Mouse (Mus musculus): ENCODE data around the gene Ttll1. TPM values are rescaled to one million over a fixed set of nuclear protein-coding genes. Genes with fewer than 3 reads are reported as not detected.

Gene Ttll1
- polyA plus RNA-seq, 1 experiment from 2014 or later: 23.1 TPM

DNA sequence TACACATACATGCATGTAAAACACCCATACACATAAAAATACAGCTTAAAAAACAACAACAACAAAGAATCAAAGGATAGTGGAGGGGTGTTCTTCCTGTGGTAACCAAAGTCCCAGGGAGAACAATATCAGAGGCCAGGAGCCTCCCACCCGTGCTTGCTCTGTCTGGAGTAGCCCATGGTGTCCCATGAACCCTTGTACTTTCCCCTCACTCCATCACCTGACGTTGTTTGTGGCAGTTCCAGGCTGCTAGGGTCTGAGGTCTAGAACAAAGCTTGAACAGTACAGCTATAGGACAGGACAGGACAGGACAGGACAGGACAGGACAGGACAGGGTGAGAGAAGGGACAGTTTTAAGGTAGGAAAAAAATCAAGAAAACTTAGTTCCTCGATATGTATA, 32.6 kb downstream of the Ttll1 start:
- H3K27me3 ChIP-seq (ENCODE audit: control insufficient read depth, insufficient read depth, low read depth, low read length): no peaks in the 10 kb centered on the region
- H3K27ac ChIP-seq (ENCODE audit: low read length): no peak overlapping the region
- no peaks in the 10 kb centered on the region for H3K36me3 ChIP-seq (ENCODE audit: control insufficient read depth, insufficient read depth, low read length)
- no peak overlapping the region for H3K4me3 ChIP-seq (ENCODE audit: low read length)
- 71% methylated on average over 3 of the region's 3 CpGs for WGBS
- H3K9ac ChIP-seq (ENCODE audit: low read length): no peak overlapping the region
- no peak for ATAC-seq (ENCODE audit: low read depth)
- H3K9me3 ChIP-seq (ENCODE audit: control insufficient read depth, low read length): no peaks in the 10 kb centered on the region
- H3K4me2 ChIP-seq (ENCODE audit: low read depth, low read length): no peak overlapping the region
- H3K4me1 ChIP-seq (replicated peaks; ENCODE audit: control insufficient read depth, insufficient read depth, low read length): peaks cover 9% of the 10 kb centered on the region

DNA sequence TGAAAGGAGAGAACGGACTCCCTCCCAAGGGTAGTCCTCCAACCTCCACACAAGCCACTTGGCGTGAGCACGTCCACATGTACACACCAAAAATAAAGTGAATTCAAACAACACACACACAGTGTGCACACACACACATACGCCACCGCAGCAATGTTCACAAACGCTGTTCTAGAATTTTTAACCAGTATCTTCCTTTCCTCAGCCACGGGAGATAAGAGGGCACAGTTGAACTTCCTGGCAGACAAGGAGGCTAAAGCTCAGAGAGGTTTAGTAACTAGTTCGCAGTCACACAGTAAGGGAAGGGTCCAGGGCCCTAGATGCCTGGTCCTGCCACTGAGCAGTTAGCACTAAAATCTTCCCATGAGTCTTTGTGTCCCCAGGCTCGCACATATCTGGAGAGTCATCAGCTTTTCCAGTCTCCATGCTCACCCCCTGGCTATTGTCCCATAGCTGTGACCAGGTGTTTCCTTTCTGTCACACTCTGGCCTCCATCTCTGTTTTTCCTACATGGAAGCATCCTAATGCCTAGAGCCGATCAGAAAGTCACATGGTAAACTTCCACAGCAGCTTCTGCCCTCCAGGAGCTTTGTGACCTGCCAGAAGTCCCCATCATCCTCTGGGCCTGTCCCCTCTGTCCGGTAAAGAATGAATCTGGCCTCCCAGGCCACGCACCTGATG, 34.0 kb downstream of the Ttll1 start:
- Histone ChIP-seq H3K27ac (ENCODE audit: low read length) (no peak overlapping the region), H3K36me3 (ENCODE audit: control insufficient read depth, insufficient read depth, low read length) (no peaks in the 10 kb centered on the region), H3K9ac (ENCODE audit: low read length) (no peak overlapping the region), H3K4me3 (ENCODE audit: low read length) (no peak overlapping the region), H3K4me1 (replicated peaks; ENCODE audit: control insufficient read depth, insufficient read depth, low read length) (peaks cover 9% of the 10 kb centered on the region), H3K27me3 (ENCODE audit: control insufficient read depth, insufficient read depth, low read depth, low read length) (no peaks in the 10 kb centered on the region), H3K9me3 (ENCODE audit: control insufficient read depth, low read length) (no peaks in the 10 kb centered on the region), H3K4me2 (ENCODE audit: low read depth, low read length) (no peak overlapping the region)
- ATAC-seq (ENCODE audit: low read depth): peak; percentile 50; the same call in 1 of the 2 replicates
- WGBS: 60% methylated on average over 12 of the region's 12 CpGs

DNA sequence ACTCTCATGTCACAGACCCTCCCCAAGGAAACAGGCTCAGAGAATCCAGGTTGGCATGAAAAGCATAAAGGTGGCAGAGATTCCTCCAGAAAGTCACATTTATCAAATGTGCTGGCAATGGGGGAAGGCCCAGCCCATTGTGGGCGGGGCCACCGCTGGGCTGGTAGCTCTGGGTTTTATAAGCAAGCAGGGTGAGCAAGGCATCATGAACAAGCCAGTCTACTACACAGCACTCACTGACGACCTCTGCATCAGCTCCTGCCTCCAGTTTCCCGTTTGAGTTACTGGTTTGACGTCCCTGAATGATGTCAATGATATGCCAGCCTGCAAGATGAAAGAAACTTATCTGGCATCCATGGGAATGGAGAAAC, 36.2 kb downstream of the Ttll1 start:
- H3K4me2 ChIP-seq (ENCODE audit: low read depth, low read length): no peak overlapping the region
- H3K27ac ChIP-seq (ENCODE audit: low read length): peak overlapping the region; percentile 33; the same call in 1 of the 2 replicates
- 23% methylated on average over 5 of the region's 5 CpGs for WGBS
- no peak overlapping the region for H3K4me3 ChIP-seq (ENCODE audit: low read length)
- H3K9me3 ChIP-seq (ENCODE audit: control insufficient read depth, low read length): no peaks in the 10 kb centered on the region
- ATAC-seq (ENCODE audit: low read depth): 0 out of 2 replicates have a peak, but pooled peaks have one; percentile 15
- H3K4me1 ChIP-seq (replicated peaks; ENCODE audit: control insufficient read depth, insufficient read depth, low read length): peaks cover 9% of the 10 kb centered on the region
- no peaks in the 10 kb centered on the region for H3K36me3 ChIP-seq (ENCODE audit: control insufficient read depth, insufficient read depth, low read length)
- H3K9ac ChIP-seq (ENCODE audit: low read length): no peak overlapping the region
- no peaks in the 10 kb centered on the region for H3K27me3 ChIP-seq (ENCODE audit: control insufficient read depth, insufficient read depth, low read depth, low read length)

DNA sequence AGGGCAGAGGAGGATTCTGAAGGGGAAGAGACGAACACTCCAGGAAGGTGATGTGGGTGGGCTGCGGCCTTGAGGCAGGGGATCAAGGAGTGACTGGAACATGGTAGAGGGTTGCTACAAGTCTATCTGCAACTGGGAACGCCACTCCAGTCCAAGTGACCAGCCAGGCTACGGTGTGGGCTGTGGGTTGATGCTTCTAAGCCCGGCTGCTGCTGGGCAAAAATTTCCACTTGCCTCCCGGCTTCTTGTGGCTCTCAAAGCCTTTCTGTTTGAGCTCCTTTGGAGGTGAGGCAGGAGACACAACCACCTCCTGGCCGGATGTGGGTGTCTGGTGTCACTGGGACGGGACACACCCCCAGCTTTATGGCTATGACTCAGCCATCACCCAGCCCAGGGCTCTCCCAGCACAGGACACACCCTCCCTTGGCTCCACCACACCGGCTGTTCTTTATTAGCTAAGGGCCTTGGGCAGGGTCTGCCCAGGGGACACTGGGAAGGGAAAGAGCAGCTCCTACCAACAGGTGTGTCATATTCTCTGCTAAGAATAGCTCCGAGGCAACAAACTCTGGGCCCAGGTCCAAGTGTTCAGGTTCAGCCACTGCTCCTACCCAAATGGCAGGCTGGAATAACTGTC, 36.7 kb downstream of the Ttll1 start:
- H3K4me1 ChIP-seq (replicated peaks; ENCODE audit: control insufficient read depth, insufficient read depth, low read length): peaks cover 9% of the 10 kb centered on the region
- peak; percentile 85 for ATAC-seq (ENCODE audit: low read depth)
- no peaks in the 10 kb centered on the region for H3K27me3 ChIP-seq (ENCODE audit: control insufficient read depth, insufficient read depth, low read depth, low read length)
- no peak overlapping the region for H3K4me3 ChIP-seq (ENCODE audit: low read length)
- no peak overlapping the region for H3K9ac ChIP-seq (ENCODE audit: low read length)
- no peak overlapping the region for H3K4me2 ChIP-seq (ENCODE audit: low read depth, low read length)
- peak overlapping the region; percentile 58 for H3K27ac ChIP-seq (ENCODE audit: low read length)
- H3K36me3 ChIP-seq (ENCODE audit: control insufficient read depth, insufficient read depth, low read length): no peaks in the 10 kb centered on the region
- H3K9me3 ChIP-seq (ENCODE audit: control insufficient read depth, low read length): no peaks in the 10 kb centered on the region
- WGBS: 35% methylated on average over 10 of the region's 10 CpGs

DNA sequence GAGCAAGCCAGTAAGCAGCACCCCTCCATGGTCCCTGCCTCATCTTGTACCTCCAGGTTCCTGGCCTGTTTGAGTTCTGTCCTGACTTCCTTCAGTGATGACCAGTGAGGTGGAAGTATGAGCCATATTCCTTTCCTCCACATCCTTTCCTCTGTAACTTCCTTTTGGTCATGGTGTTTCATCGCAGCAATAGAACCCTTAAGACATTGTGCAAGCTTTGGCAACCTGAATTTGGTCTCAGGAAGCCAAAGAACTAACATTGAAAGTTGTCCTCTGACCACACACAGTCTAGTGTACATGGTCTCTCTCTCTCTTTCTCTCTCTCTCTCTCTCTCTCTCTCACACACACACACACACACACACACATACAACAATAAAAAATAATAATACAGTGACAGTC, 37.4 kb downstream of the Ttll1 start:
- no peaks in the 10 kb centered on the region for H3K36me3 ChIP-seq (ENCODE audit: control insufficient read depth, insufficient read depth, low read length)
- no peak for ATAC-seq (ENCODE audit: low read depth)
- no peaks in the 10 kb centered on the region for H3K9me3 ChIP-seq (ENCODE audit: control insufficient read depth, low read length)
- no peak overlapping the region for H3K4me2 ChIP-seq (ENCODE audit: low read depth, low read length)
- H3K4me1 ChIP-seq (replicated peaks; ENCODE audit: control insufficient read depth, insufficient read depth, low read length): peaks cover 9% of the 10 kb centered on the region
- no peak overlapping the region for H3K27ac ChIP-seq (ENCODE audit: low read length)
- H3K27me3 ChIP-seq (ENCODE audit: control insufficient read depth, insufficient read depth, low read depth, low read length): no peaks in the 10 kb centered on the region
- H3K4me3 ChIP-seq (ENCODE audit: low read length): no peak overlapping the region
- H3K9ac ChIP-seq (ENCODE audit: low read length): no peak overlapping the region
- WGBS: 89% methylated on average over 1 of the region's 1 CpGs

DNA sequence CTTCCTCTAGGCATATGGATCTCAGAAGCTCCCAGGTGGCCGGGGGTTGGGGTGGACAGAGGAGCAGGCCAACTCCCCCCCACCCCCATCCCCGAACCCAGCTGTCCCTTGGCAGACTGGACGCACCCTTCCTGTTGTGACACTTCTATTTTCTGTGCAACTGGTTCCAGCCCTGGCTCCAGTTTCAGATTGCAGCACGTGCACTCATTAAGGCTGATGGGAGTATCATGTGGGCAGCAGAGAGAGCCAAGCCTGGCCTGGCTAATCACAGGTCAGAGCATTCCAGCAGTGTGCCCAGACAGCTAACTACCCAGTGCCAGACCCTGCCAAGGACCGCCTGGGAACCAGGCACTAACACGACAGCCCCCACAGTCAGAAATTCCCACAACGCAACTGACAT, 39.2 kb downstream of the Ttll1 start:
- Histone ChIP-seq H3K4me2 (ENCODE audit: low read depth, low read length) (no peak overlapping the region), H3K36me3 (ENCODE audit: control insufficient read depth, insufficient read depth, low read length) (no peaks in the 10 kb centered on the region), H3K27me3 (ENCODE audit: control insufficient read depth, insufficient read depth, low read depth, low read length) (no peaks in the 10 kb centered on the region), H3K4me3 (ENCODE audit: low read length) (no peak overlapping the region), H3K27ac (ENCODE audit: low read length) (no peak overlapping the region), H3K4me1 (replicated peaks; ENCODE audit: control insufficient read depth, insufficient read depth, low read length) (peaks cover 9% of the 10 kb centered on the region), H3K9me3 (ENCODE audit: control insufficient read depth, low read length) (no peaks in the 10 kb centered on the region), H3K9ac (ENCODE audit: low read length) (no peak overlapping the region)
- ATAC-seq (ENCODE audit: low read depth): peak; percentile 21; the same call in 1 of the 2 replicates
- 50% methylated on average over 7 of the region's 7 CpGs for WGBS

DNA sequence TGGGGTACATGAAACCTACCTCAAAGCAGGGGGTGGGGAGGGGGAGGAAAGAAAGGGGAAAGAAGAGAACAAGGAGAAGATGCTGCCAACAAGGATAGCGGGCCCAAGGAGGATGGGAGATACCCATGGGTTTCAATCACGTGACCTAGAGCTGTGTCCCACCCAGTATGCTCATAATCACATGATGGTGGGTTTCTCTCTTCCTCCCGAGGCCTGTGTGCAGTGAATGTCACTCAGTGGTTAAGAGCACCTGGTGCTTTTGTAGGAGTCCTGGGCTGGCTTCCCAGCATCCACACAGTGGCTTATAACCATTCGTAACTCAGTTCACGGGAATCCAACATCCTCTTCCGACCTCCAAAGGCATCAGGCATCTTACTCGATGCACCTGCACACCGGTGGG, 40.2 kb downstream of the Ttll1 start:
- H3K4me1 ChIP-seq (replicated peaks; ENCODE audit: control insufficient read depth, insufficient read depth, low read length): peaks cover 9% of the 10 kb centered on the region
- no peak overlapping the region for H3K9ac ChIP-seq (ENCODE audit: low read length)
- no peak for ATAC-seq (ENCODE audit: low read depth)
- no peaks in the 10 kb centered on the region for H3K36me3 ChIP-seq (ENCODE audit: control insufficient read depth, insufficient read depth, low read length)
- no peaks in the 10 kb centered on the region for H3K9me3 ChIP-seq (ENCODE audit: control insufficient read depth, low read length)
- H3K4me2 ChIP-seq (ENCODE audit: low read depth, low read length): no peak overlapping the region
- H3K27ac ChIP-seq (ENCODE audit: low read length): no peak overlapping the region
- 82% methylated on average over 8 of the region's 8 CpGs for WGBS
- no peak overlapping the region for H3K4me3 ChIP-seq (ENCODE audit: low read length)
- H3K27me3 ChIP-seq (ENCODE audit: control insufficient read depth, insufficient read depth, low read depth, low read length): no peaks in the 10 kb centered on the region

DNA sequence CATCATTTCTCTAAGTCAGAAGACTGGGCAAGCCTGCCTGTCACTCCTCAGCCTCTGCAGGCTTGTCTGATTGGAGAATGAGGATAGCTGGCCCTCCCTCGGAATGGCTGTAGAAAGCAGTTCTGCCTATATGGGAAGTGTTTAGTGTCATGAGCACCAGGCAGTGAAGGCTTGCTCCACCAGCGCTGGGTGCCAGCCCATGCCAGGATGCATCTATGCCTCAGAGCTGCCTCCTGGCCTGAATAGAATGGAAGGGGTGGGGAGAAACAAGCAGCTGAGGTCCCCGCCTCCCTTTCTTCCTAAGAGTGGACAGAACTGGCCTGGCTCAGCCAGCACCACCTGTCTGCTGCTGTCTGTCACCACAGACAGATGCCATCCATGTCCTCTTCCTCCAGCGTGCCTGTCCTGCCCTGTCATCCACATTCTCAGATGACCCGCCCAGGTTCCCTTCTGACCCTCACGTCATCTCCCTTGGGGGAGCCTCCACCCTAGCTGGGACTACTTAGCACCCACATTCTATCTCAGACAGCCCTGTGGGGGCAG, 41.3 kb downstream of the Ttll1 start:
- Histone ChIP-seq H3K27ac (ENCODE audit: low read length) (no peak overlapping the region), H3K4me1 (replicated peaks; ENCODE audit: control insufficient read depth, insufficient read depth, low read length) (peaks cover 3% of the 10 kb centered on the region), H3K9me3 (ENCODE audit: control insufficient read depth, low read length) (no peaks in the 10 kb centered on the region), H3K9ac (ENCODE audit: low read length) (no peak overlapping the region), H3K27me3 (ENCODE audit: control insufficient read depth, insufficient read depth, low read depth, low read length) (no peaks in the 10 kb centered on the region), H3K36me3 (ENCODE audit: control insufficient read depth, insufficient read depth, low read length) (no peaks in the 10 kb centered on the region), H3K4me3 (ENCODE audit: low read length) (no peak overlapping the region), H3K4me2 (ENCODE audit: low read depth, low read length) (no peak overlapping the region)
- 70% methylated on average over 6 of the region's 6 CpGs for WGBS
- ATAC-seq (ENCODE audit: low read depth): no peak

DNA sequence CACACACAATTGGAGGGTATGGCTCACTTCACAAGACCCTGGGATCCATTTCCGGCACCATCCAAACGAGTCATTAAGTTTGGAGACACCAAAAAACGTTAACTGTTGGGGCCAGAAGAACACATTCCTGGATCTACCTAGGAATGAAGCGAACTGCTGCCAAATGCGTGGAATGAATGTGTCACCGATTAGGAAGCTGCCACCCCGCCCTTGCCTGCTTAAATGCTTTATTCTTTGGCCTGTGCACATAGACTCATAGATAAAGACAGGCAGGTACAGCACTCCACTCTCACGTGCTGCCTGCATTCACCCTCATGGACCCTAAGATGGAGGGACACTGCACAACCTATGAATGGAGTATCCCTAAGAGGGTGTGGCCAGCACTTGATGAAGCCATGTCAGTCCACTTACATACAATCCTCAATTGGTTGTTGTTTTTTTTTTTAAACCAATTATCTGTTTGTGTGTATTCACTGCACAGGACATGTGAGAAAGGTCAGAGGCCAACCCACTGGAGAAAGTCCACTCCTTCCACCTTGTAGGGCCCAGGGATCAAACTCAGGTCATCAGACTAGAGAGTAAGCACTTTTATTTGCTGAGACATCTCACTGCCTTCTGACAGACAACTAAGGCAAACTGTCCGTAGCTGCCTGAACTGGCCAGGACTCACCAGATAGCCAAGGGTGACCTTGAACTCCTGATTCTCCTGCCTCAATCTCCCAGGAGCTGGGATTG, 43.3 kb downstream of the Ttll1 start:
- Histone ChIP-seq H3K36me3 (ENCODE audit: control insufficient read depth, insufficient read depth, low read length) (no peaks in the 10 kb centered on the region), H3K4me2 (ENCODE audit: low read depth, low read length) (no peak overlapping the region), H3K9me3 (ENCODE audit: control insufficient read depth, low read length) (no peaks in the 10 kb centered on the region), H3K4me3 (ENCODE audit: low read length) (no peak overlapping the region), H3K4me1 (replicated peaks; ENCODE audit: control insufficient read depth, insufficient read depth, low read length) (peaks cover 12% of the 10 kb centered on the region), H3K27ac (ENCODE audit: low read length) (no peak overlapping the region), H3K27me3 (ENCODE audit: control insufficient read depth, insufficient read depth, low read depth, low read length) (no peaks in the 10 kb centered on the region), H3K9ac (ENCODE audit: low read length) (no peak overlapping the region)
- WGBS: 60% methylated on average over 9 of the region's 9 CpGs
- no peak for ATAC-seq (ENCODE audit: low read depth)
